Mouse (Mus musculus): ENCODE results near the gene Asf1b.
"Not testable (repeated sequence)": the region's sequence is repeated elsewhere in the genome, so short reads cannot be mapped to it uniquely, and the experiment has no call there.

DNA sequence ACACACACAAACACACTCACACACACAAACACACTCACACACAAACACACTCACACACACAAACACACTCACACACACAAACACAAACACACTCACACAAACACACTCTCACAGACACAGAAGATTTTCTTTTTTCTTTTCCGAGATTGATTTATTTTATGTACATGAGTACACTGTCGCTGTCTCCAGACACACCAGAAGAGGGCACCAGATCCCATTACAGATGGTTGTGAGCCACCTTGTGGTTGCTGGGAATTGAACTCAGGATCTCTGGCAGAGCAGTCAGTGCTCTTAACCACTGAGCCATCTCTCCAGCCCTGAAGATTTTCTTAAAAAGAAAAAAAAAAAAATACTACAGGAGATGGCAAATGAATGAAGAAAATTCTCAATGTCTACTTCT is 27.9 kb downstream of the Asf1b start:
- not testable (repeated sequence) for TF ChIP-seq RCOR1 (conservative IDR thresholded peaks at IDR 0.05; ENCODE audit: low read depth, low read length); GABPA (IDR thresholded peaks at IDR 0.05; ENCODE audit: insufficient replicate concordance, low read depth, low read length); SIN3A (IDR thresholded peaks at IDR 0.05; ENCODE audit: low read length); ZMIZ1 (IDR thresholded peaks at IDR 0.05; ENCODE audit: low read depth, low read length)
